Mouse (Mus musculus): ENCODE results near the gene Trib3.
"Not testable (repeated sequence)": the region's sequence is repeated elsewhere in the genome, so short reads cannot be mapped to it uniquely, and the experiment has no call there.

Trib3 gene

DNA sequence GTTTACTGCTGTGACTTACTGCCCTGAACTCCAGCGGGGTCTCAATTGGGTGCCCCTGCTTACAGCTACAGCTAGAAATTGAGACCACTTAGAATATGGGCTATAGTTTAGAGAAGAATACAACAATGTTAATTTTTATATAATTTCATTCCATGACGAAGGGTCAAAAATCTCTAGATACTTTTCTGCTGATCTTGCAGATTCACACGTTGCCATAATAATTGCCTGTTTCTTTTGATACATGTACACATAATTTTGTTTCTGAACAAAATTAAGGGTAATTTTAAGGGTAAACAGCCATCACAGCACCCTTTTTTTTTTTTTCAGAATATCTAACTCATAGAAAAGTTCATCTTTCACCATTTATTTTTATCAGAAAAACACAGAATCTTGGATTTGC is 36.6 kb downstream of the Trib3 start:
- DNase-seq (ENCODE audit: low read depth): no peak

DNA sequence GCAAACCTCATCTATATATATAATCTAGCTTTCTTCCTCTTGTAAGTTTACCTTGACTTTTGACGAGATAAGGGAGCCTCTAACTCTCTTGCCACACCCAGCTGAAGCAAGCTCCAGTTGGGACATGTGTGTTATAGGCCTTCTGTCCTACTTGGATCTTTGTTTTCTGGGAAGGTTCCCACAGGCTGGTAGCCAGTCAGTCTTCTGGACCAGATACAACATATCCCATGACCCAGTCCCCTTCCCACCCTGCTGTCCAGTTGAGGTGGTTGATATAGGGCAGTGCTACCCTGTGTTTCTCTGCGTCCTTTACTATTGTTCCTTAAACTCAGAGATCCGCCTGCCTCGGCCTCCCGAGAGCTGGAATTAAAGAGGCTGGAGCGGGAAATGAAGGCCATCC is 38.4 kb downstream of the Trib3 start:
- no peak for DNase-seq (ENCODE audit: low read depth)

- no peak for DNase-seq (ENCODE audit: low read depth)
Measured at GRCm38 (mm10) chr2:152303781-152304180, 40.1 kb downstream of the Trib3 start.

DNA sequence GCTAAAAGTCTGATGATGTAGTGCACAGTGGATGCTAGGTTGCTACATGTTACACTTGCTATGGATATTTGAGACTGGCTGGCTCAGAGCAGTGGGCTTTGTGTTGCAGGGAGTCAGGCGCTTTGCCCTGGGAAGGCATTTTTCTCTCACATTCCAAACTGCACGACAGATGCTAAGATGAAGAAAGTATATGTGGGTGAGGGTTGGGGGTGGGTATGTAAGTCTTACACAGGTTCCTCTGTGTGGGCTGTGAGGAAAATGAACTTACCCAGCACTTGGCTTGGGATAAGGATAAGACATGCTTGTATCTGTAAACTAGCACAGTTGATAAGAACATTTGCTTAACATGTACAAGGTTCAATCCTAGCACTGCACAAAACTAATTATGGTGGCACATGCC is 41.0 kb downstream of the Trib3 start:
- DNase-seq (ENCODE audit: low read depth): no peak

DNA sequence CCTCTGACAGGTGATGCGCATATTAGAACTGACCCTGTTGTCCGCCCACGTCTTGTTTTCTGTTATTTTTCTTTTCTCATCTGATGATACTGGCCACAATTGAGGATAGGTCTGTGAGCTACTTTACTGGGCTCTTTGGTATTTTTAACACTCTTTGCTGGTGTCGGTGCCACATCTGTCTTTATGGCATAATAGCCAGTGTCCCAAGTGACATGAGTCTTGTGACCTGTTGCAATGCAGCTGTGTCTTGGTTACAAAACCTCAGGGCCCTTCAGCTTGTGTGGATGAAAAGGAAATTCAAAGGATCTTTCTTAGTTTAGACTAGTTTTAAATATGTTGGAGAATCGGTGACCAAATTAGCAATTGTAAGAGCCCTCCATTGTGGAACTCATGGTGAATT is 49.3 kb downstream of the Trib3 start:
- DNase-seq (ENCODE audit: low read depth): no peak

DNA sequence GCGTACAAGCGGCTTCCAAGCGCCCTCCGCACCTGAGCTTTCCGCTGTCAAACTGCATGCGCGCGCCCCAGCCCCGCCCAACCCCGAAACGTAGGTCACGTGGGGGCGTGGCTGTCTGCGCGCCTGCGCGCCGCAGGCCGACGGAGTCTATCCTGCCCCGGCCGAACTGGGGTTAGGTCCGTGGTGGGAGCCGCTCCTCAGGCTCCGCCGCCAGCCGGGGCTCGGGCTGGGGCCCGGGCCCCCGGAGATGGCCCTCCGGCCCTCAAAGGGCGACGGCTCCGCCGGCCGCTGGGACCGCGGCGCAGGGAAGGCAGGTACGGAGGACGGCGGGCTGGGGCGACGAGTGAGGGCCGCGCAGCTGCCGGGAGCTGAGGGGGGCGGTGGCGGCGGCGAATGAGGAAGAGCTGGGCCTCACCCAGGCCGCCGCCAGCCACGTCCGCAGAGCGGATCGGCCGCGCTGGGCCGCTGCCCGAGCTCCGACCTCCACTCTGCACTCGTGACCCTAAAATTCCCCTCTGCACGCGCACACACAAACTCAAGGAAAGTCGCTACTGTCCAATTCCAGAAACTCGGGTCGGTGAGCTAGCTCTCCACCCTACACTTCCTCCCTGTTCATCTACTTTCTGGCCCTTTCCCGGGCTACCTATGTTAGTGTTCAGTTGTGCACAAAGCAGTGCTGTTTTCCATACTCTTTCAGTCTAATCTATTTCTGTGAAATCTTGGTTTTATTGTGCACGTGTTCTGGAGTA is 49.9 kb downstream of the Trib3 start, which contains the start of gene Tbc1d20:
Gene Tbc1d20 (plus strand): TSS at position 102 of the 749 bp plus-strand sequence.
- DNase-seq (ENCODE audit: low read depth): peak; percentile 96

- no peak for DNase-seq (ENCODE audit: low read depth)
Measured at GRCm38 (mm10) chr2:152293179-152293726, 50.6 kb downstream of the Trib3 start.

DNA sequence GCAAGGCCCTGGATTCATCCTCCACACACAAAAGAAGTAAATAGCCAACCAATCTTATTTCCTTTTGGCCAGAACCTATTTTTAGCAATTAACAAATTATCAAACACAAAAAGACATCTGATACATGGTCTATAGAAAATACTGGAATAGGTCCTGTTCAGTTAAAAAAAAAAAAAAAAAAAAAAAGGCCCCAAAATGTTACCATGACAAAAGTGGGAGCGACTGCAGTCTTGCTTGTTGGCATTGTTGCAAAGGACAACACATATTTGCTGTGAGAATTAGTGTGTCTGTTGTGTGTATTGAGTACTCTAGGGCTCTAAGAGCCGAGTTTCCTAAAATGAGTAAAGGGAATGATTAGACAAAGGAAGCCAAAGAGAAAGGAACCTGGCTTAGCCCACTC is 51.4 kb downstream of the Trib3 start:
- no peak for DNase-seq (ENCODE audit: low read depth)

DNA sequence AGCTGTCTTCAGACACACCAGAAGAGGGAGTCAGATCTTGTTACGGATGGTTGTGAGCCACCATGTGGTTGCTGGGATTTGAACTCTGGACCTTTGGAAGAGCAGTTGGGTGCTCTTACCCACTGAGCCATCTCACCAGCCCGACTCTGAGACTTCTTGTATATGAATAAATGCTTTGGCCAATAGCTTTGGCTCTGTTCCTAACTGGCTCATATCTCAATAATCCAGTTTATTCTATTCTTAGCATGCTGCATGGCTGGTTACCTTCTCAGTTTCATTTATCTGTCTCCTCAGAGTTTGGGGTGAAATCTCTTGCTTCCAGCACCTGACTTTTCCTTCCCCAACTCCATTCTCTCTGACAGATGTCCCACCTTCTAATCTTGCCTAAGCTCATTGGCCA is 54.2 kb downstream of the Trib3 start:
- DNase-seq (ENCODE audit: low read depth): not testable (repeated sequence)

- DNase-seq (ENCODE audit: low read depth): no peak
Measured at GRCm38 (mm10) chr2:152288046-152288445, 55.8 kb downstream of the Trib3 start.

DNA sequence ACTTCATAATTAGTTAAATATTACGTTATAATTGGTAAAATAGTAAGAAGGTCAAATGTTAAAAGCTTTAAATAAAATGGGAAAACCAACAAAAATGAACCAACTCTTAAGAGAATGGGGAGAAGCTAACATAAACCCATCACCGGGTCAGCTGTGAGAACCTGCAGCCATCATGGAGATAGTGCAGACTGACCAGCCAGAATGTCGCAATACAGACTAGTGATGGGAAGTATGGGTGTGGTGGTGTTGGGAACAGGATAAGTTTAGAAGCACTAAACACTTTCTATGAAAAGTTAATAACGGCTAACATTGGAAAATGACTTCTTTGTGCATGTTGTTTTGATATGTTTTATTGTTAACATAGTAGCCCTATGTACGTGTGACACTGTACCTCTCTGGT is 56.3 kb downstream of the Trib3 start:
- DNase-seq (ENCODE audit: low read depth): no peak

Measured in induced T-regulatory cell, adult 2 months (primary cell).